In genomic region chr13:109924771-109925170, GRCm38 (mm10) we compare ENCODE assay signal across 23 mouse cellular contexts.
"Had no signal": no experiment of that assay in that cellular context is flagged by ENCODE, and none has a peak within 500 bp of the region (broad histone marks: within the 10 kb centered on the region; RNA-seq: fewer than 3 reads in every experiment).

No protein-coding gene starts in this region.

- H3K9me3 ChIP-seq: heart, embryonic 10.5 days; heart, embryonic 12.5 days; hindbrain, embryonic 10.5 days; hindbrain, embryonic 12.5 days; limb, embryonic 10.5 days; limb, embryonic 12.5 days; liver, embryonic 13.5 days had no signal

- H3K9ac ChIP-seq: heart, embryonic 12.5 days; hindbrain, embryonic 12.5 days; hindbrain, embryonic 14.5 days; limb, embryonic 12.5 days; liver, embryonic 13.5 days had no signal

- H3K27me3 ChIP-seq: heart, embryonic 12.5 days; hindbrain, embryonic 12.5 days; limb, embryonic 12.5 days; liver, embryonic 13.5 days had no signal

- ATAC-seq: hindbrain, embryonic 16.5 days; inflammation-experienced regulatory T-cells, adult 6 months; intestine, postnatal 0 days had no signal

- H3K27ac ChIP-seq: heart, embryonic 10.5 days; hindbrain, embryonic 10.5 days; hindbrain, embryonic 12.5 days; layer of hippocampus, adult 2 months; left cerebral cortex, adult 2 months; limb, embryonic 10.5 days; limb, embryonic 12.5 days; liver, embryonic 13.5 days had no signal

- H3K4me3 ChIP-seq: heart, embryonic 10.5 days; heart, embryonic 12.5 days; hindbrain, embryonic 10.5 days; hindbrain, embryonic 12.5 days; layer of hippocampus, adult 2 months; left cerebral cortex, adult 2 months; limb, embryonic 10.5 days; limb, embryonic 12.5 days; liver, embryonic 13.5 days had no signal

- H3K4me2 ChIP-seq: heart, embryonic 12.5 days; hindbrain, embryonic 12.5 days; hindbrain, embryonic 14.5 days; limb, embryonic 12.5 days; liver, embryonic 11.5 days; liver, embryonic 13.5 days had no signal

- DNase-seq: heart, adult 18-20 months; heart, postnatal 10 days; heart, postnatal 4 days; kidney, adult 18-20 months; kidney, adult 8-10 months; kidney, postnatal 10 days; kidney, postnatal 25 days; kidney, postnatal 4 days; liver; liver, embryonic 13.5 days had no signal

- H3K36me3 ChIP-seq: heart, embryonic 10.5 days; heart, embryonic 12.5 days; hindbrain, embryonic 10.5 days; hindbrain, embryonic 12.5 days; limb, embryonic 10.5 days; limb, embryonic 12.5 days; liver, embryonic 13.5 days had no signal
